Mouse (Mus musculus) small intestine, adult 2 months (tissue): ENCODE measurements around the gene C4bp. TPM values are rescaled to one million over a fixed set of nuclear protein-coding genes. Genes with fewer than 3 reads are reported as not detected.

Experiments used
- H3K27ac ChIP-seq: fragments of 200-500 bp; 2 replicates; pipeline ENCODE4 v1.5.1; 2012; ENCODE audit warnings: low read depth, low read length, control low read depth, inconsistent platforms; ENCODE audit not compliant: insufficient read depth
- H3K27me3 ChIP-seq: fragments of 200-500 bp; 2 replicates; pipeline ENCODE4 v1.6.1; 2012; ENCODE audit warnings: mild to moderate bottlenecking, moderate library complexity, low read length, inconsistent platforms; ENCODE audit not compliant: control insufficient read depth, insufficient read depth
- H3K36me3 ChIP-seq: fragments of 200-500 bp; 2 replicates; pipeline ENCODE4 v1.6.1; 2012; ENCODE audit warnings: mild to moderate bottlenecking, low read length, control low read depth, inconsistent platforms; ENCODE audit not compliant: control insufficient read depth, insufficient read depth
- H3K4me1 ChIP-seq: fragments of 200-500 bp; 2 replicates; pipeline ENCODE4 v1.6.1; 2012; ENCODE audit warnings: low read length, inconsistent platforms, mixed read lengths; ENCODE audit not compliant: control insufficient read depth, insufficient read depth, insufficient read length
- H3K4me3 ChIP-seq: fragments of 200-500 bp; 2 replicates; pipeline ENCODE4 v1.5.1; 2012; ENCODE audit warnings: low read depth, mild to moderate bottlenecking, control low read depth, inconsistent platforms, low read length, moderate library complexity
- CTCF ChIP-seq: fragments of 200-500 bp; IDR thresholded peaks from 2 replicates; pipeline ENCODE4 v1.5.1; 2012; ENCODE audit warnings: low read depth, mild to moderate bottlenecking, control low read depth, inconsistent platforms, low read length, moderate library complexity, mixed read lengths; ENCODE audit not compliant: insufficient replicate concordance, insufficient read length; ENCODE audit errors: extremely low read depth
- POLR2A ChIP-seq: fragments of 200-500 bp; IDR thresholded peaks from 2 replicates; pipeline ENCODE4 v1.6.1; 2012; ENCODE audit warnings: low read depth, mild to moderate bottlenecking, control low read depth, inconsistent platforms, low read length, moderate library complexity
- WGBS: fragments of 180-500 bp; shearing (Covaris S2); methylation state at CpG from one replicate; pipeline ENCODE4 v1.1.7; 2018; 5-methylcytosine and 5-hydroxymethylcytosine counted together
- polyA plus RNA-seq: library from polyadenylated mRNA; depleted of rRNA; stranded (reverse); fragments of >200 nt; gene quantifications from 2 replicates; pipeline ENCODE4 v1.2.3, GENCODE M21; 2012; rRNA removed

Gene C4bp
- polyA plus RNA-seq, 1 experiment = 1.1 TPM

- Histone ChIP-seq H3K27ac (no peak overlapping the region), H3K27me3 (peaks cover 15% of the 10 kb centered on the region; the same call in 1 of the 2 replicates), H3K4me1 (no peaks in the 10 kb centered on the region), H3K4me3 (no peak overlapping the region), H3K36me3 (no peaks in the 10 kb centered on the region)
- TF ChIP-seq POLR2A = no peak
- peak; percentile 95 for TF ChIP-seq CTCF
- WGBS = 25% methylated on average over 16 of the region's 16 CpGs
These were observed 27.5 kb downstream of the C4bp start for GRCm38 (mm10) chr1:130633761-130634410.

- no peak overlapping the region for H3K4me3 ChIP-seq
- H3K27me3 ChIP-seq = peaks cover 15% of the 10 kb centered on the region; the same call in 1 of the 2 replicates
- no peaks in the 10 kb centered on the region for H3K4me1 ChIP-seq
- no peak overlapping the region for H3K27ac ChIP-seq
- TF ChIP-seq CTCF = no peak
- TF ChIP-seq POLR2A = no peak
- WGBS = 73% methylated on average over 8 of the region's 8 CpGs
- H3K36me3 ChIP-seq = no peaks in the 10 kb centered on the region
These were observed 28.1 kb downstream of the C4bp start for GRCm38 (mm10) chr1:130633316-130633715.

GRCm38 (mm10) chr1:130629521-130629920, 31.9 kb downstream of the C4bp start, which contains the start of gene Zp3r:
Gene Zp3r (minus strand): TSS chr1:130629621.
- Histone ChIP-seq H3K27me3 (peaks cover 16% of the 10 kb centered on the region; the same call in 1 of the 2 replicates), H3K27ac (no peak within 1 kb of the TSS), H3K36me3 (no peaks in the 10 kb centered on the region), H3K4me3 (no peak within 1 kb of the TSS), H3K4me1 (no peaks in the 10 kb centered on the region)
- no peak for TF ChIP-seq POLR2A
- no peak for TF ChIP-seq CTCF
- 91% methylated on average over 2 of the region's 2 CpGs for WGBS

- 77% methylated on average over 2 of the region's 2 CpGs for WGBS
- Histone ChIP-seq H3K4me1 (no peaks in the 10 kb centered on the region), H3K27me3 (no peaks in the 10 kb centered on the region), H3K27ac (no peak overlapping the region), H3K36me3 (no peaks in the 10 kb centered on the region), H3K4me3 (no peak overlapping the region)
- TF ChIP-seq POLR2A (no peak), CTCF (no peak)
These were observed 65.1 kb downstream of the C4bp start for GRCm38 (mm10) chr1:130596291-130596690.

- 74% methylated on average over 9 of the region's 9 CpGs for WGBS
- no peaks in the 10 kb centered on the region for H3K36me3 ChIP-seq
- no peak for TF ChIP-seq POLR2A
- TF ChIP-seq CTCF = no peak
These were observed 72.8 kb downstream of the C4bp start for GRCm38 (mm10) chr1:130588659-130589058.

More at GRCm38 (mm10) chr1:130588659-130589058, 72.8 kb downstream of the C4bp start:
- H3K4me1 ChIP-seq = no peaks in the 10 kb centered on the region
- no peak overlapping the region for H3K4me3 ChIP-seq
- no peak overlapping the region for H3K27ac ChIP-seq
- H3K27me3 ChIP-seq = 0 out of 2 replicates have a peak, but pooled peaks cover 2% of the 10 kb centered on the region

Other genes with a start within 250 kb of the C4bp start
- gene Cd55b, start 238.6 kb downstream of the C4bp start, polyA plus RNA-seq = 0.28 TPM in 1 of 2 replicates, not detected in the other
- 11.2 and 36.8 TPM in 2 replicates for gene Cd55, start 198.9 kb downstream of the C4bp start, polyA plus RNA-seq
- gene Zp3r, start 32.0 kb downstream of the C4bp start, polyA plus RNA-seq = not detected in 2 replicates
- gene Gm29427, start 54.2 kb upstream of the C4bp start, polyA plus RNA-seq = not detected in 2 replicates
- gene Yod1, start 55.7 kb upstream of the C4bp start, polyA plus RNA-seq = 0.50 and 1.5 TPM in 2 replicates
- 4.2 and 9.6 TPM in 2 replicates for gene Pfkfb2, start 67.6 kb upstream of the C4bp start, polyA plus RNA-seq
- 15.1 and 64.1 TPM in 2 replicates for gene AA986860, start 70.3 kb upstream of the C4bp start, polyA plus RNA-seq
- gene Fcamr, start 139.3 kb upstream of the C4bp start, polyA plus RNA-seq = 0.74 and 1.6 TPM in 2 replicates
- 747 and 1,110 TPM in 2 replicates for gene Pigr, start 165.1 kb upstream of the C4bp start, polyA plus RNA-seq
- 10.4 and 10.7 TPM in 2 replicates for gene Fcmr, start 204.0 kb upstream of the C4bp start, polyA plus RNA-seq
- not detected in 2 replicates for gene Il24, start 225.8 kb upstream of the C4bp start, polyA plus RNA-seq
- not detected in 2 replicates for gene Il20, start 249.8 kb upstream of the C4bp start, polyA plus RNA-seq